Mouse (Mus musculus) ovary, postnatal 10 days (tissue): ENCODE measurements around the gene Mvb12b.

Source experiments
- DNase-seq: peaks from one replicate; pipeline ENCODE4 v3.0.0; 2022; ENCODE audit warnings: low spot score

Gene Mvb12b

GRCm38 (mm10) chr2:33720380-33720898 is 167.3 kb downstream of the Mvb12b start:
- no peak for DNase-seq

DNA sequence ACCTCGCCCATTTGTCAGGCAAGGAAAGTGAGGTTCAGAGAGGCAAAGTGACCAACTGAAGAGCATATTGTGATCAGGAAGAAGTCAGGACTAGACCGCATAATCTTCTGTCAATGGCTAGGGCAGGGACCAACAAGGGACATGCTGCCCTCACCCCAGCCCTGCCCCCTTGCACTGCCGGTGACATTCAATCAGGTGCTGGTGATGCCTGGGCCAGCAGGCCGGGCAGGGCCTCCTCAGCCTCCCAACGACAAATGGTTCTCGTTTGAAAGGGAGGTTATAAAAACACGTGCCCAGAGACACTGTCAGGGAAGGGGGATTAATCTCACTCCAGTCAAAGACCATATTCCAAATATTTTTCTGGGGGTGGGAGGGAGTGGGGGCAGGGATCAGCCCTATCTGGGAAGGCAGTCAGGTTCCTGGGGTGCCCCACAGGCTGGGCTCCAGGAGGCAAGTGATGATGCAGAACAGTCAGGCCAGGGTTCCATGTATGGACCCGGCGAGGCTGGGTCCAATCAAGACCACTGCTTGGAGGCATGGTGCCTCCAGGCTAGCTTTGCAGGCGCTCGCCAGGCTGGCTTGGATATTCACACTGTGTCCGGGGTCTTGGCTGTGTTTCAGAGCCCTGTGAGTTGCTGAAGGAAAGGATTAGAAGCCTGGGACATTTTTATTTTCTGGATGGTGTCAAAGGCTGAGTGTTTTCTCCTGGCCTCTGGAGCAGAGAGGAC is 168.2 kb downstream of the Mvb12b start:
- no peak for DNase-seq

- DNase-seq = no peak
These were observed 169.2 kb downstream of the Mvb12b start for GRCm38 (mm10) chr2:33718561-33718960.

DNA sequence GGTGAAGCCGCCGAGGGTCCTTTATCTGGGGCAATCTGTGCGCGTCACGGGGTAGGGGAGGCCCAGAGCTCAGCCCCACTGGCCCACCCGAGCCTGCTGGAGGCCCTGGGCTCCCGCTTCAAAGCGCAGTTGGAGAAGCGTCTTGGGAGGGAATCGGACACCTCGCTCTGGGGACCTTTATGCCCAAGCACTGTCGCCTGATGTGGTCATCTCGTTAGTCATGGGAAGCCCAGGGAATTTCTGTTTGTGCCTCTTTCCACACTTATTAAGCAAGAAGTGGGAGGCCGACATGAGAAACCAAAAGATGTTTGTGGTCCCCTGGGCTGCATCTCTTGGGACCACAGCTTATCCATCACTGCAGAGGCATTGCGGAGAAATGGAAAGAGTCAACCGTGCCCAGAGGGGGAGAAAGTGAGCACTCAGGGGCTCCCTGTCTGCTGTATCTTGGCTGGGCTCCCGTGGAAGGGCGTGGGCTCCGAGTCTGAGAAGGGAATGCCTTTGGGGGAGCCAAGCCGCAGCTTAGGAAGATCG is 169.9 kb downstream of the Mvb12b start:
- DNase-seq = no peak

- DNase-seq = no peak
These were observed 170.4 kb downstream of the Mvb12b start for GRCm38 (mm10) chr2:33717378-33717777.

GRCm38 (mm10) chr2:33716878-33717277 is 170.9 kb downstream of the Mvb12b start:
- DNase-seq = no peak

DNA sequence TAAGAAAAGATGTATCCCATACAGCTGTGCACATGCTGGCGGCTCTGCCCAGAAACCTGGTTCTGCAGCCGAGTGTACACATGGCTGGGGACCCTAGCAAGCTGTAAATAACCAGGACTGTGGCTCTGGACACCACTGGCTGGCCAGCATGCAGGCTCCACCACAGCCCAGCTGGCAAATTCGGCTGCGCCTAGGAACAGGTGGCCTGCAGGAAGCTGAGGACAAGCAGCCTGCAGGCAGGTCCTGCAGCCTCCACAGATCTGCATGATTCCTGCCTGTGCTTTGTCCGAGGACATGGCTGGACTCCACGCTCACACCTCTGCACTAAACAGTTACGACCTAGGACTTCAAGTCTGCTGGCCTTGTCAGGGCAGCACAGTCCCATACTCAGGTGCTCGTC is 172.8 kb downstream of the Mvb12b start:
- DNase-seq = no peak

GRCm38 (mm10) chr2:33713580-33714260 is 174.0 kb downstream of the Mvb12b start:
- no peak for DNase-seq

GRCm38 (mm10) chr2:33712811-33713210 is 174.9 kb downstream of the Mvb12b start:
- no peak for DNase-seq

DNA sequence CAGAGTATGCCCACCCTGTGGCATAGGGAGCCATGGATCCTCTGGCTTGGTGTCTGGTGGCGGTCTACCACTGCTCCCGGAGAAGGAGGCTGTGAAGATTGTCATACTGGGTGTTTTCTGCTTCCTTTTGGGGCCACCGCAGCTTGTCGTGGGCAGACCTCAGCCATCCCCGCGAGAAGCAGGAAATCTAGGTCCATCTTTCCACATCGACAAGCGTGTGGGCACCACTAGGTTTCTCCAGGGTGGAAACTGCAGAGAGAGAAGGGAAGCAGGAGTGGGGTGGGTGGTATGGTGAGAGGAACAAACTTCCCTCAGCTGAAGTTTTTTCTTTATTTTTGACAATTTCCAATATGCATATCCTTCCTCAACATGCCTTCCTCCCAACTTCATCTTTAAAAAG is 178.9 kb downstream of the Mvb12b start:
- DNase-seq = no peak

DNA sequence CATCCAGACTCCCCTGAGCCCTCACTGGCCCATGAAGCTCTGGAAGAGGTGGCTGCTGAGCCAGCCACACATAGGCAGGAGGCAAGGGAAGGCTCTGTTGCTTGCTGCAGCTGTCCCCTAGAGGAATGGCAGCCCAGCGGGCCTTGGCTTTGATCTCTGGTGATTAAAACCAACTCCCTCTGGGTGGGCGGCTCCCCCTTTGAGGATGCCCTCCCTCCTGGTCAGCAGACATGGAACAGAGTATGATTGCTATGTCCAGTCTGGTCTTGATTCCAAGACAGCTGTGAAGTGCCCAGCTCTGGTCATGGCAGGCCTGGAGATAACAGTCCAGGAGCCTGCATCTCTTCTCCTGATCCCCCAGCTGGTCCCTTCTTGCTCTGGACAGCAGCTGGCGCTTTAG is 179.7 kb downstream of the Mvb12b start:
- no peak for DNase-seq

- DNase-seq = no peak
These were observed 181.3 kb downstream of the Mvb12b start for GRCm38 (mm10) chr2:33706403-33706802.

DNA sequence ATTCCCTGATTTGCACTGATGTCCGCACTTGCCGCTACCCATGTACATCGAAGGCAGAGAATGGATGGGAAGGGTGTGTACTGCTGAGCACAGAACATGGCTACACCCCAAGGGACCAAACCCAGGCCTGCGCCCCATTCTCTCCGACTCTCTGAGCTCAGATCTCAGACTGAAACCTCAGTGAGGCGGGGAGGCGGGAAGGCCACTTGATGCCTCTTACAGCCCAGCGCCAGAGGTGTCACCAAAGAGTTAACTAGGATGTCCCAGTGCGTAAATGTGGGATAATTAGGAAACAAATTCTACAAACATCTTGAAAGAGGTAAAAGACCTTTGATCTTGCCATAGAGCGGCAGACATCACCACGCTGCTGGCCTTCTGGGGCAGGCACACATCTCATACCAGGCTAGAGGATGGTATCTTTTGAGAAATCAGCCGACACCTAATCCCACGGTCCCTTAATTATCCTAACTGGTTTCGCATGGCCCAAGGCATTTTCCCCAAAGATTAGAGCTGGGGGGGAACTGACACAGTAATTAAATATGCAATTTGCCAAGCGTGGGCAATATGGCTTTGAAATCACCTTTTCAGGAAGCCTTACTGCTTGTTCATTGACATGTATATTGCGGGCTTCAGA is 181.9 kb downstream of the Mvb12b start:
- DNase-seq = no peak

DNA sequence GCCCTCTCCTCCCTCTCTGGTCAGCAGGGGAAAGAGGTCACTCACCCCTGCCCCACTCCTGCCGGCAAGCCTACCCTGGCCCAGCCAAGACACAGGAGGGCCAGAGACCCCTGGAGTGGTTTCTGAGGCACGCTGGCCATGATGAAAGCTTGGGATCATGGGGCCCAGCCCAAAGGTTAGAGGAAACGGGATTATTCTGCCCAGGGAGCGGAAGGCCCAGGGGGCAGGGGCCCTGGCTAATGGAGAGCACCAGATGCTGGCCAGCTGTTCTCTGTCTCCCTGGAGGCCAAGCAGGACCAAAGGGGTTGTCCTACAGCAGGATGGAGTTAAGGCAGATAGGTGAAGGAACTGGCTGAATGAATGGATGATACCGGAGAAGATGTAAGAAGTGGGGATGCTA is 184.5 kb downstream of the Mvb12b start:
- no peak for DNase-seq

DNA sequence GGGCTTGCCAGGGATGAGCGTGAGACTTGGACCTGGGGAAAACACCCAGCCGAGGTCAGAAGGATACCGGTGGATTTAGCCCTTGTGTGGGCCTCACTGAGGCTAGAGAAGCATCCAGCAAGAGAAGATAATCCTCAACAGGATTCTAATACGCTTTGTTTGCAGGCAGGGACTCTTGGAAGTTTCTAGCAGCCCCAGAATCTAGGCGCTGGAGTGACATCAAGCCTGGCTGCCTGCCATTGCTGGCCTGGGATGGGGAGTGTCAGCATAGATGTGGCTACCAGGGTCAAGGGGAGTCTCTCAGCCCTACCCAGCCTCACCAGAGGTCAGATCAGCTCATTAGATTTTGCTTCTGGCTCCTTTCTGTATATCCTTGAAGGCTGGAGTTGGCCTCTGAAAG is 185.0 kb downstream of the Mvb12b start:
- no peak for DNase-seq

DNA sequence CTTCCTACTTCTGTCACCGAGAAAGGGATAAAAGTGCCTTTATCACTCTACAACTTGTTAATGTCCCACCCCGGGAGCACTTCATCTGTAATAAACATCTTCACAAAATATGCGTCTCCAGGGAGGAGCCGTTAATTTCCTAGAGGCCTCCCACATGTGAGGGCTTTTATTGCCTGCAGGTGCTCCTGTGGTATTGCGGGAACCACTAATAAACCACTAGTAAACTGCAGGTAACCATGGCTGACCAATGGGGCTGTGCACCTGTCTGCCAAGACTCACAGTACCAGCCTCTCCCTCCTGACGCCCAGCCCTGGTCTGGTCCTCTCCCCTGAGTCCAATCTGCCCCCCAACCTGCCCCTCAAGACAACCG is 186.3 kb downstream of the Mvb12b start:
- no peak for DNase-seq

- no peak for DNase-seq
These were observed 186.9 kb downstream of the Mvb12b start for GRCm38 (mm10) chr2:33700581-33701445.

GRCm38 (mm10) chr2:33698898-33699297 is 188.8 kb downstream of the Mvb12b start:
- no peak for DNase-seq

DNA sequence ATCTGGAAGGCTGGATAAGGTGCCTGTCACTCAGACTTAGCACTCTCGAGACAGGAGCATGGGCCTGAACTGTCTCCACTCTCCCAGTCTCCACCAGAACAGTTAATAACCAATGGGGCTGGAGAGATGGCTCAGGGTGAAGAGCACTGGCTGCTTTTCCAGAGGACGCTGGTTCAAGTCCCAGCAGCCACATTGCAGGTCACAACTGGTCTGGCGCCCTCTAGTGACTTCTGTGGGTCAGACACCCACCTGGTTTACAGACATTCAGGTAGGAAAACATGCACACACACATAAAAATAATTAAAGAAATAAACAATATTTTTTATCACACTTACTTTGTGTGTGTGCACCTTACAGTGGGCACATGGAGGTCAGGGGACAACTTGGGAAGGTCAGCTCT is 191.3 kb downstream of the Mvb12b start:
- no peak for DNase-seq

GRCm38 (mm10) chr2:33693931-33694330 is 193.8 kb downstream of the Mvb12b start:
- no peak for DNase-seq

DNA sequence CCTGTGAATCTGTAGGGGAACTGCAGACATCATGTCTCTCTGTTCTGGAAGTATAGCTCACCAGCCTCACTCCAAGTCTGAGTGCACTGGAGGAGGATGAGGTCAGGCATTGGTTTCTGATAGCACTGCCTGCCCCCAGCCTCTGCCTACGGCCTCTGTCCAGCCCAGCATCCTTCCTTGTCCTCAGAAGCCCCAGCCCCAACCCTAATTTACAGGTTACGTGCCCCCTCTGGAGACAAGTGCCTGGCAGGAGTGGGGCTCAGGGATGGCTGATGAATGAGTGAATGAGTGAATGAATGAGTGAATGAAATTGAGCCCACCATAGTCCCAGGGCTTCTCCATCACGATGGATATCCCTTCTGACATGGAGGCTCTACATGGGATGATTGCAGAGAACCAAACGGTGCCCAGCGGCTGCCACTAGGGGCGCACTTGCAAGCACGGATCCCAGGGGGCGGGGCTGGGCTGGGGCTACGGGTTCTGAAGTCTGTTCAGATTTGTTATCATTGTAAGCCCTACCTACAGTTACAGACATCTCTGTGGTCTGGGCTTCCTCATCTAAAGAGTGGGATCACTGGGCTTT is 197.8 kb downstream of the Mvb12b start:
- DNase-seq = no peak
